Mouse (Mus musculus): ENCODE results near the gene Mrpl23. TPM values are rescaled to one million over a fixed set of nuclear protein-coding genes. Genes with fewer than 3 reads are reported as not detected.
A peak's percentile ranks its signal among the peaks of the same experiment; 100 is the strongest.

Mrpl23 gene
- total RNA-seq (2012; rRNA removed) (48.2 and 57.6 TPM in 2 replicates), polyA plus RNA-seq (2012; ENCODE audit: insufficient read depth in 1 of 2, insufficient read length in 2 of 2, low read depth in 1 of 2, low replicate concordance in 2 of 2, missing spikeins in 1 of 2) (10 to 100 TPM in 1 of 2 experiments, not detected in 1; 11.4 TPM)

DNA sequence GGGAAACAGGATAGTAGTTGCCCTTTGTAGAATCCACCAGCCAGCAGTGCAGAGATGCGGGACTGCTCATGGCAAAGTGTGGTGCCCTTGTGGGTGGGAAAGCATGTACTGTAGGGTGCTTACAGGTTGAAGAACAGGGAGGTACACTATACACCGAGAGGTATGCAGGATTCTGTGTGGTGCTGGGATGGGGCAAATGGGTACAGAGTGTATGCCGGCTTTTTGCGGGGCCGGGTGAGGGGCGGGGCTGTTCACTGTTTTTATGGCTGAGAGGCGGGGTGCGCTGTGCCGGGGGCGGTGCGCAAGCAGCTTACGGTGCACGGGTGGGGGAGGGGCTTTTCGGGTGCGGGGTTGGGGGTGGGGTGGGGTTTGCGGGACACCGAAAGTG lies at the start of gene Mrpl23:
Gene Mrpl23 (plus strand): TSS at position 16 of the 388 bp plus-strand sequence.
- Histone ChIP-seq H3K27ac (ENCODE audit: control insufficient read depth, low read depth, low read length) (peak within 1 kb of the TSS; percentile 22), H3K27me3 (ENCODE audit: control insufficient read depth in 1 of 2, insufficient read depth in 2 of 2, low read length in 2 of 2) (no peaks in the 10 kb centered on the region; a peak in 3 of 4 replicates), H3K36me3 (ENCODE audit: control insufficient read depth in 1 of 2, insufficient read depth in 2 of 2, low read length in 2 of 2) (peaks cover 0 to 6% of the 10 kb centered on the region in 2 experiments; a peak in 2 of 4 replicates), H3K9ac (ENCODE audit: control insufficient read depth, low read depth, low read length, poor library complexity, severe bottlenecking) (peak within 1 kb of the TSS; percentile 81), H3K4me1 (ENCODE audit: control insufficient read depth in 1 of 2, insufficient read depth in 2 of 2, low read length in 2 of 2) (peaks cover 4 to 7% of the 10 kb centered on the region in 2 experiments; a peak in 3 of 4 replicates), H3K4me3 (ENCODE audit: control insufficient read depth in 1 of 2, insufficient read depth in 1 of 2, low read depth in 2 of 2, low read length in 2 of 2) (peak within 1 kb of the TSS; percentile 50 to 70), H3K9me3 (replicated peaks; ENCODE audit: insufficient read depth, low read length) (no peaks in the 10 kb centered on the region), H3K79me2 (ENCODE audit: control insufficient read depth, insufficient read depth, low read length, poor library complexity) (peaks cover 4% of the 10 kb centered on the region; the same call in 1 of the 2 replicates)
- TF ChIP-seq MAX (IDR thresholded peaks at IDR 0.05; ENCODE audit: low read length) (no peak), ZMIZ1 (IDR thresholded peaks at IDR 0.05; ENCODE audit: low read depth, low read length) (no peak), CTCF (IDR thresholded peaks at IDR 0.05 in 2 of 3, conservative IDR thresholded peaks at IDR 0.05 in 1 of 3; ENCODE audit: control insufficient read depth in 1 of 3, insufficient read depth in 1 of 3, low read depth in 2 of 3, low read length in 3 of 3, poor library complexity in 1 of 3, severe bottlenecking in 1 of 3) (no peak), USF2 (IDR thresholded peaks at IDR 0.05; ENCODE audit: borderline replicate concordance in 1 of 2, insufficient read depth in 1 of 2, low read depth in 1 of 2, low read length in 2 of 2) (no peak), GATA1 (IDR thresholded peaks at IDR 0.05; ENCODE audit: low read depth, low read length) (no peak), UBTF (IDR thresholded peaks at IDR 0.05; ENCODE audit: borderline replicate concordance, insufficient read depth, low read depth, low read length) (no peak), MXI1 (IDR thresholded peaks at IDR 0.05; ENCODE audit: low read depth, low read length) (no peak), KAT2A (conservative IDR thresholded peaks at IDR 0.05; ENCODE audit: low read depth, low read length) (no peak), TBP (IDR thresholded peaks at IDR 0.05; ENCODE audit: low read depth, low read length) (no peak), ZNF384 (IDR thresholded peaks at IDR 0.05; ENCODE audit: low read depth, low read length) (no peak), POLR2A (IDR thresholded peaks at IDR 0.05; ENCODE audit: control insufficient read depth in 1 of 2, insufficient read depth in 1 of 2, low read depth in 1 of 2, low read length in 2 of 2, poor library complexity in 1 of 2) (no peak), ZC3H11A (IDR thresholded peaks at IDR 0.05; ENCODE audit: low read depth, low read length) (no peak), NELFE (IDR thresholded peaks at IDR 0.05; ENCODE audit: low read depth, low read length) (no peak)
- no peak for DNase-seq (ENCODE audit: low read depth, low spot score)

DNA sequence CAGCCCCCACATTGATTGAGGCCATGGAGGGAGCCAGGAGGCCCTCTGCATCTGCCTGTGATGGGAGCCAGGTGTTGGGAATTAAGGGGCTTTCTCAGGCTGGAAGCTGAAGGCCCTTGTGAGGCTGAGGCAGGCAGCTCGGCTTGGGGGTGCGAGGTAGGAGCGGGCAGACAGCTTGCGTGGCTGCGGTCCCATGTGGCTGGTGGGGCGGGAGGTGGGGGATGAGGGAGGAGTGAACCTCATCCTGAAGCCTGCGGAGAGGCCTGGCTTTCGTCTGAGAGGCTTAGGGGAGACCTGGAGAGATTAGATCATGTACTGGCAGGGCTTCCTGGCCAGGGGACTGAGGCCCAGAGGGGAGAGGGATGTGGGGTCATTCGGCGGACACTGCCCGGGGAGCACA lies 49.4 kb upstream of the Mrpl23 start:
- no peak overlapping the region for H3K9ac ChIP-seq (ENCODE audit: control insufficient read depth, low read depth, low read length, poor library complexity, severe bottlenecking)
- no peak overlapping the region for H3K4me3 ChIP-seq (ENCODE audit: control insufficient read depth in 1 of 2, insufficient read depth in 1 of 2, low read depth in 2 of 2, low read length in 2 of 2)
- H3K36me3 ChIP-seq (ENCODE audit: control insufficient read depth in 1 of 2, insufficient read depth in 2 of 2, low read length in 2 of 2), result no peaks in the 10 kb centered on the region
- no peak for DNase-seq (ENCODE audit: low read depth, low spot score)
- no peaks in the 10 kb centered on the region; a peak in 2 of 4 replicates for H3K27me3 ChIP-seq (ENCODE audit: control insufficient read depth in 1 of 2, insufficient read depth in 2 of 2, low read length in 2 of 2)
- no peaks in the 10 kb centered on the region for H3K9me3 ChIP-seq (replicated peaks; ENCODE audit: insufficient read depth, low read length)
- TF ChIP-seq BHLHE40 (IDR thresholded peaks at IDR 0.05; ENCODE audit: borderline replicate concordance, low read depth, low read length), result no peak
- no peak for TF ChIP-seq RCOR1 (IDR thresholded peaks at IDR 0.05; ENCODE audit: low read depth, low read length)
- no peak for TF ChIP-seq JUND (IDR thresholded peaks at IDR 0.05; ENCODE audit: low read depth, low read length)
- TF ChIP-seq MAZ (IDR thresholded peaks at IDR 0.05; ENCODE audit: low read depth, low read length), result no peak
- TF ChIP-seq MXI1 (IDR thresholded peaks at IDR 0.05; ENCODE audit: low read depth, low read length), result no peak
- no peak for TF ChIP-seq CHD1 (IDR thresholded peaks at IDR 0.05; ENCODE audit: low read depth, low read length)
- TF ChIP-seq MAFK (IDR thresholded peaks at IDR 0.05; ENCODE audit: borderline replicate concordance, low read depth, low read length), result no peak
- TF ChIP-seq ZC3H11A (IDR thresholded peaks at IDR 0.05; ENCODE audit: low read depth, low read length), result no peak
- H3K79me2 ChIP-seq (ENCODE audit: control insufficient read depth, insufficient read depth, low read length, poor library complexity), result no peaks in the 10 kb centered on the region
- no peak overlapping the region for H3K27ac ChIP-seq (ENCODE audit: control insufficient read depth, low read depth, low read length)
- no peaks in the 10 kb centered on the region for H3K4me1 ChIP-seq (ENCODE audit: control insufficient read depth in 1 of 2, insufficient read depth in 2 of 2, low read length in 2 of 2)
